Mouse (Mus musculus): ENCODE data around the gene Plekho2. TPM values are rescaled to one million over a fixed set of nuclear protein-coding genes. Genes with fewer than 3 reads are reported as not detected.

The Plekho2 gene
- total and polyA plus RNA-seq, 3 experiments: 9.9 to 16.5 (median 11.1) TPM

DNA sequence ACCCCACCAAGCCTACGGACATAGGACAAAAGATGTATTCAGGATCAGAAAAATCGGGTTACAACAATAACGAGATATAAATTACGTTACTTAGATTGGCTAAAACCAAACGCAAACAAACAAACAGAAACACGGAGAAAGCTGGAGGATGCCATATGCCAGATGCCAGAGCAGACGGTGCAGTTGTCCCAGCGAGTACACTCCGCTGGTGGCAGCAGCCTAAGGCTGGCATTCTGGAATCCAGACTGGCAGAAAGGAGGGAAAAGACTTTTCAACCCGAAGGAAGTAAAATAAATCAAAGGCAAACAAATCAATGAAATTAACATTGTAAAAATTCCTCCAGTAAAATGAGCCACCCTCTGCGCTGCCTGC is 59.3 kb downstream of the Plekho2 start:
- TF ChIP-seq POLR2A (IDR thresholded peaks at IDR 0.05; ENCODE audit: insufficient read depth, low read depth, low read length) (no peak), EP300 (IDR thresholded peaks at IDR 0.05; ENCODE audit: insufficient read depth, low read depth, low read length) (no peak), CTCF (IDR thresholded peaks at IDR 0.05) (no peak)
- no peaks in the 10 kb centered on the region for H3K79me2 ChIP-seq (replicated peaks; ENCODE audit: control insufficient read depth, insufficient read depth, low read length)
- intact Hi-C loops (cut with DNase I): no loop called here
- peaks cover 1% of the 10 kb centered on the region; the same call in 1 of the 2 replicates for H3K4me1 ChIP-seq (ENCODE audit: control insufficient read depth, insufficient read depth, low read length)
- 32% methylated on average over 11 of the region's 11 CpGs for WGBS
- H3K27me3 ChIP-seq (ENCODE audit: control insufficient read depth, insufficient read depth, low read length): 0 out of 2 replicates have a peak, but pooled peaks cover 2% of the 10 kb centered on the region
- no peak for DNase-seq
- no peaks in the 10 kb centered on the region for H3K36me3 ChIP-seq (ENCODE audit: control insufficient read depth, insufficient read depth, low read length)
- H3K4me3 ChIP-seq: no peak overlapping the region
- H3K27ac ChIP-seq: no peak overlapping the region
- H3K9ac ChIP-seq (ENCODE audit: low read depth, low read length): no peak overlapping the region

DNA sequence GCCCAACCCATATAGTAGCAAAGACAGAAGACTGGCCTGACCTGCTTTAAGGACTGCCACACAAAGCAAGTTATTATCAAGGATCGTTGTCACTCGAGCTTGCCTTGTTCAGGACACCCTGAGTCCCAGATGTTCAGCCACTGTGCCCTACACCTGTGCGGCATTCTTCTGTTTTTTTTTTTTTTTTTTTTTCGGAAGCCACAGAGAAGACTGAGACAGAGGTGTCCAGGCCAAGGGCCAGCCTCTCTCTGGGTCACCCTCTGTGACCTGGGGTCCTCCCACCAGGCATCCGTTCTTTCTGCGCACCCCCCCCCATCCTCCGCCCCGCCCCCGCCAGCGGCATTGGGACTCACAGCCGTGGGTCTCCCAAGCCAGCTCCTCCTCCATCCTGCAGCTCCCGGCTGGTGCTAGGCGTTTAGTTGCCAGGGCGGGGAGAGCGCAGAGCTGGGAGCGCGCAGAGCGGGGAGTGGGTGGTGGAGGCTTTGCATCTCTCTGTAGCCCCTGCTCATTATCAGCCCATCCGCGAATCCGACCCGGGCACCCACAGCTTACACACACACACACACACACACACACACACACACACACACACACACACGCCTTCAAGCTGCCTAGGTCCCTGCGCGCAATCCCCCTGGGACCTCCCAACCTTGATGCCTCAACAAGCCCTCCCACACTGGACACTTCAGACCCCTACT is 59.9 kb downstream of the Plekho2 start, which contains the start of gene Ankdd1a:
TSS of gene Ankdd1a (minus strand) at position 387 of the 698 bp plus-strand sequence.
- no peak within 1 kb of the TSS for H3K27ac ChIP-seq
- H3K79me2 ChIP-seq (replicated peaks; ENCODE audit: control insufficient read depth, insufficient read depth, low read length): no peaks in the 10 kb centered on the region
- TF ChIP-seq EP300 (IDR thresholded peaks at IDR 0.05; ENCODE audit: insufficient read depth, low read depth, low read length) (no peak), POLR2A (IDR thresholded peaks at IDR 0.05; ENCODE audit: insufficient read depth, low read depth, low read length) (no peak), CTCF (IDR thresholded peaks at IDR 0.05) (no peak)
- intact Hi-C loops (cut with DNase I): no loop called here
- H3K36me3 ChIP-seq (ENCODE audit: control insufficient read depth, insufficient read depth, low read length): no peaks in the 10 kb centered on the region
- DNase-seq: no peak
- H3K4me1 ChIP-seq (ENCODE audit: control insufficient read depth, insufficient read depth, low read length): peaks cover 1% of the 10 kb centered on the region; the same call in 1 of the 2 replicates
- H3K4me3 ChIP-seq: no peak within 1 kb of the TSS
- WGBS: 18% methylated on average over 25 of the region's 25 CpGs
- H3K9ac ChIP-seq (ENCODE audit: low read depth, low read length): no peak within 1 kb of the TSS
- 0 out of 2 replicates have a peak, but pooled peaks cover 2% of the 10 kb centered on the region for H3K27me3 ChIP-seq (ENCODE audit: control insufficient read depth, insufficient read depth, low read length)

DNA sequence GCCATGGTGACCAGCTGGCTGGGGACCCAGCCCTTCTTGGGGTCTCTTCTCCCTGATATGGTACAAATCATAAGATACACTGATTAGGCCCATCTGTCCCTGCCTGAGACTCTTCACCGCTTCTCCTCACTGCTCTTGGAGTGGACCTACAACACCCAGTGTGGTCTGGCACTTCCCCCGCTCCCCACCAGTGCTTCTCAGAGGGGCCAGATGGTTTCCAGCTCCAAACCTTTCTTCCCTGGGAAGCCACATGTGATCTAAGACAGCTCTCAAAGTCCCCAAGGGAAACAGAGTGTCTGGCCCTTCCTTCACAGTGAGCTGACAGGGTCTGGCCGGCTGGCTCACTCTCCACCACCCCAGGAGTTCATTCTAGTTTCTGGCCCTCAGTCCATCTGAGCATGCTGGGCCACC is 65.0 kb downstream of the Plekho2 start:
- Histone ChIP-seq H3K79me2 (replicated peaks; ENCODE audit: control insufficient read depth, insufficient read depth, low read length) (no peaks in the 10 kb centered on the region), H3K27ac (no peak overlapping the region), H3K36me3 (ENCODE audit: control insufficient read depth, insufficient read depth, low read length) (no peaks in the 10 kb centered on the region), H3K9ac (ENCODE audit: low read depth, low read length) (no peak overlapping the region), H3K4me1 (ENCODE audit: control insufficient read depth, insufficient read depth, low read length) (no peaks in the 10 kb centered on the region), H3K4me3 (no peak overlapping the region), H3K27me3 (ENCODE audit: control insufficient read depth, insufficient read depth, low read length) (no peaks in the 10 kb centered on the region)
- intact Hi-C loops (cut with DNase I): no loop called here
- no peak for DNase-seq
- WGBS: 60% methylated on average over 3 of the region's 3 CpGs
- no peak for TF ChIP-seq EP300 (IDR thresholded peaks at IDR 0.05; ENCODE audit: insufficient read depth, low read depth, low read length)
- TF ChIP-seq POLR2A (IDR thresholded peaks at IDR 0.05; ENCODE audit: insufficient read depth, low read depth, low read length): no peak
- no peak for TF ChIP-seq CTCF (IDR thresholded peaks at IDR 0.05)

DNA sequence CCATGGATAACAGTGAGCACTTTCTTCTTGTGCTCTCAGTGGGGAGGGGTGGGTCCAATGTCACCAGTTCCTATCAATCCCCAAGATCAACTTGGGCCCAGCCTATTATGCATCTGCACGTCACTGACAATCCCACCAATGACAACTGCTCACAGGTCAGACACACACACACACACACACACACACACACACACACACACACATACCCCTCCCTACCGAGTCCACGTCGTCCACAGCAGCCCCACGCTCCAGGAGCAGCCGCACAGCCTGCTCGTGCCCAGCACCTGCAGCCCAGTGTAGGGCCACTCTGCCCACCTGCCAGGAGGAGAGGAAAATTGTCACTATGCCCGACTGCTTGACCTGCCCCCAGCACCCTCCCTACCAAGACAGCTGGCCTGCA is 65.4 kb downstream of the Plekho2 start:
- H3K79me2 ChIP-seq (replicated peaks; ENCODE audit: control insufficient read depth, insufficient read depth, low read length): no peaks in the 10 kb centered on the region
- H3K9ac ChIP-seq (ENCODE audit: low read depth, low read length): no peak overlapping the region
- H3K36me3 ChIP-seq (ENCODE audit: control insufficient read depth, insufficient read depth, low read length): no peaks in the 10 kb centered on the region
- TF ChIP-seq EP300 (IDR thresholded peaks at IDR 0.05; ENCODE audit: insufficient read depth, low read depth, low read length): no peak
- TF ChIP-seq POLR2A (IDR thresholded peaks at IDR 0.05; ENCODE audit: insufficient read depth, low read depth, low read length): no peak
- no peak for TF ChIP-seq CTCF (IDR thresholded peaks at IDR 0.05)
- H3K4me3 ChIP-seq: no peak overlapping the region
- intact Hi-C loops (cut with DNase I): no loop called here
- no peak overlapping the region for H3K27ac ChIP-seq
- DNase-seq: no peak
- no peaks in the 10 kb centered on the region for H3K27me3 ChIP-seq (ENCODE audit: control insufficient read depth, insufficient read depth, low read length)
- WGBS: 80% methylated on average over 8 of the region's 8 CpGs
- no peaks in the 10 kb centered on the region for H3K4me1 ChIP-seq (ENCODE audit: control insufficient read depth, insufficient read depth, low read length)

DNA sequence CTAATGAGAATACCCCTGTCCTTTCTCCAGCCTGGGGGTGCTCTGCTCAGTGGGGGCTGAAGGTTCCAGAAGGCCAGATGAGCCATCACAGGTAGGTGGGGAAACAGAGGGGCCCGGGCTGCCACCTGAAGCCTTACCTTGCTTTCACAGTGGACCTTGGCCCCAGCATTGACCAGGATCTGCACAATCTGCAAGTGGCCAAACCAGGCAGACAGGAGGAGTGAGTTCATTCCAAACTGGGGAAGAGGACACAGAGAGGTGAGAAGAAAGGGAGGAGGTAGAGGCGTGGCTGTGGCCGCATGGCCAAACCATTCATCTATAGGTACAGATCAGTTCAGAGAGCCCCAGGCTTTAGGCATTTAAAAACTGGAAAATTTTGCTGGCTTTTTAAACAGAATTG is 67.3 kb downstream of the Plekho2 start:
- Histone ChIP-seq H3K79me2 (replicated peaks; ENCODE audit: control insufficient read depth, insufficient read depth, low read length) (no peaks in the 10 kb centered on the region), H3K27ac (no peak overlapping the region), H3K9ac (ENCODE audit: low read depth, low read length) (no peak overlapping the region), H3K27me3 (ENCODE audit: control insufficient read depth, insufficient read depth, low read length) (no peaks in the 10 kb centered on the region), H3K4me3 (no peak overlapping the region), H3K4me1 (ENCODE audit: control insufficient read depth, insufficient read depth, low read length) (no peaks in the 10 kb centered on the region), H3K36me3 (ENCODE audit: control insufficient read depth, insufficient read depth, low read length) (no peaks in the 10 kb centered on the region)
- intact Hi-C loops (cut with DNase I): no loop called here
- no peak for DNase-seq
- TF ChIP-seq CTCF (IDR thresholded peaks at IDR 0.05) (no peak), EP300 (IDR thresholded peaks at IDR 0.05; ENCODE audit: insufficient read depth, low read depth, low read length) (no peak)
- WGBS: 89% methylated on average over 3 of the region's 3 CpGs

DNA sequence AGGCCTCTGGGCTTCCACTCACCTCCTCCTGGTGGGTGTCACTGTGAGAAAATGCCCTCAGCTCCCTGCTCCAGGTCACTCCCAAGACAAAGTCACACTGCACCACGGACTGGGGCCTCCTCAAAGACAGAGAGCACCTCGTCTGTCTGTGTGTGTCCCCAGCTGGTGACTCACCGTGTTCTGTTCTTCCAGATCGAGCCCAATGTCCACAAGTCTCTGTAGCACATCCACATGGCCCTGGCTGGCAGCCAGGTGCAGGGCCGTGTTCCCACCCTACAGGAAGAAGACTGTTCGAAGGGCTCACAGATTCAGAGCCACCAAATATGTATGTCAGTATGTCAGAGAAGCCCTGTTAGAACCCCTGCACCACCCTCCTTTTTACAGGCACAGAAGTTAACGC is 71.4 kb downstream of the Plekho2 start:
- Histone ChIP-seq H3K9ac (ENCODE audit: low read depth, low read length) (no peak overlapping the region), H3K79me2 (replicated peaks; ENCODE audit: control insufficient read depth, insufficient read depth, low read length) (no peaks in the 10 kb centered on the region), H3K4me3 (no peak overlapping the region), H3K4me1 (ENCODE audit: control insufficient read depth, insufficient read depth, low read length) (no peaks in the 10 kb centered on the region), H3K27ac (no peak overlapping the region), H3K27me3 (ENCODE audit: control insufficient read depth, insufficient read depth, low read length) (no peaks in the 10 kb centered on the region), H3K36me3 (ENCODE audit: control insufficient read depth, insufficient read depth, low read length) (no peaks in the 10 kb centered on the region)
- DNase-seq: no peak
- intact Hi-C loops (cut with DNase I): no loop called here
- WGBS: 28% methylated on average over 7 of the region's 7 CpGs
- TF ChIP-seq POLR2A (IDR thresholded peaks at IDR 0.05; ENCODE audit: insufficient read depth, low read depth, low read length): no peak
- no peak for TF ChIP-seq EP300 (IDR thresholded peaks at IDR 0.05; ENCODE audit: insufficient read depth, low read depth, low read length)
- TF ChIP-seq CTCF (IDR thresholded peaks at IDR 0.05): no peak

All from heart, adult 2 months (tissue).